Mouse (Mus musculus) layer of hippocampus, adult 6 months (tissue): ENCODE results near the gene Cldn1. TPM values are rescaled to one million over a fixed set of nuclear protein-coding genes. Genes with fewer than 3 reads are reported as not detected.

Experiments
- long read RNA-seq, 2 experiments: library from polyadenylated mRNA; unstranded; transcript quantifications; one replicate each; pipeline ENCODE4 v2.0.0; 2019 to 2020
- polyA plus RNA-seq: library from polyadenylated mRNA; unstranded; fragments of <200 nt; fragmentation: Nextera tagmentation; gene quantifications from 2 replicates; pipeline ENCODE4 v1.2.3, GENCODE M21; 2021

Cldn1 gene
- 2.0 and 3.5 TPM in 2 replicates for polyA plus RNA-seq
- long read RNA-seq, experiment 1: 0 reads
- long read RNA-seq, experiment 2: 0 reads

GRCm38 (mm10) chr16:26371325-26372053 is at the start of gene Cldn1:
TSS of gene Cldn1 (minus strand) at chr16:26371841.

Other genes with a start within 250 kb of the Cldn1 start
- not detected in 2 replicates for gene Cldn16, start 91.3 kb upstream of the Cldn1 start, polyA plus RNA-seq
- not detected in 2 replicates for gene Tmem207, start 154.9 kb upstream of the Cldn1 start, polyA plus RNA-seq
- gene Il1rap, start 209.9 kb upstream of the Cldn1 start, polyA plus RNA-seq: 24.4 and 24.9 TPM in 2 replicates